Mouse (Mus musculus) liver, embryonic 12.5 days (tissue): ENCODE data around the gene Slc13a2. TPM values are rescaled to one million over a fixed set of nuclear protein-coding genes. Genes with fewer than 3 reads are reported as not detected.

Source experiments
- ATAC-seq: fragments of 200-750 bp; cut with Nextera tagmentation; 2 replicates; pipeline ENCODE4 v1.8.0; 2017; ENCODE audit warnings: moderate number of reproducible peaks, mild to moderate bottlenecking, moderate library complexity
- H3K27ac ChIP-seq: fragments of 300-500 bp; sonication (generic); 2 replicates; pipeline ENCODE4 v1.5.1; 2016; ENCODE audit warnings: mild to moderate bottlenecking
- H3K27me3 ChIP-seq: fragments of 300-500 bp; sonication (generic); replicated peaks from 2 replicates; pipeline ENCODE4 v1.6.1; 2016; ENCODE audit warnings: mild to moderate bottlenecking, moderate library complexity
- H3K36me3 ChIP-seq: fragments of 300-500 bp; sonication (generic); 2 replicates; pipeline ENCODE4 v1.6.1; 2016; ENCODE audit warnings: mild to moderate bottlenecking, moderate library complexity
- H3K4me1 ChIP-seq: fragments of 300-500 bp; sonication (generic); 2 replicates; pipeline ENCODE4 v1.6.1; 2016
- H3K4me2 ChIP-seq: fragments of 300-500 bp; sonication (generic); 2 replicates; pipeline ENCODE4 v1.6.1; 2016; ENCODE audit warnings: mild to moderate bottlenecking, moderate library complexity
- H3K4me3 ChIP-seq: fragments of 300-500 bp; sonication (generic); 2 replicates; pipeline ENCODE4 v1.5.1; 2016; ENCODE audit warnings: mild to moderate bottlenecking, moderate library complexity
- H3K9ac ChIP-seq: fragments of 300-500 bp; sonication (generic); 2 replicates; pipeline ENCODE4 v1.6.1; 2016; ENCODE audit warnings: mild to moderate bottlenecking, moderate library complexity
- H3K9me3 ChIP-seq: fragments of 300-500 bp; sonication (generic); replicated peaks from 2 replicates; pipeline ENCODE4 v1.6.1; 2016; ENCODE audit warnings: mild to moderate bottlenecking, moderate library complexity
- WGBS: fragments of 180-500 bp; shearing (Covaris S2); methylation state at CpG from one replicate; pipeline ENCODE4 v1.1.7; 2016; ENCODE audit not compliant: insufficient replicate concordance; 5-methylcytosine and 5-hydroxymethylcytosine counted together
- polyA plus RNA-seq: library from polyadenylated mRNA; unstranded; fragments of >200 nt; fragmentation: Nextera tagmentation; extraction: Ambion mirVana; gene quantifications from 2 replicates; pipeline ENCODE4 v1.2.1, GENCODE M21; 2016

The Slc13a2 gene
- polyA plus RNA-seq, 1 experiment from 2014 or later, result 0.05 TPM

DNA sequence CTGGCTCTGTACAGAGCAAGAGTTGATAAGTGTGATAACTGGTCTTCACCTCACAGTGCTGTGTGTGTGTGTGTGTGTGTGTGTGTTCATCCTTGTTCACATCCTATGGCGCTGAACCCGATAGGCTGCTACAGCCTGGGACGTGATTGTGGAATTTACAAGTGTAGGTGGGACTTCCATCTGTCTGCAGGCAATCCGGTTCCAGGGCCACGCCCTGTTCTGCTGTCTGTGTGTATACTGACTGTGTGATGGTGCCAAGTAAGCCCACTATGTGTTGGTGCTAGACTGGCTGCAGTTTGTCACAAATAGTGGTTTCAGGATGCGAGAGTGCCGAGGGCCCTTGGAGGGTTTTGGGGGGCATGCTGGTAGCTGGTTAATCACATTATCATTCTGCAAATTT is 39.7 kb downstream of the Slc13a2 start:
- Histone ChIP-seq H3K9me3 (no peaks in the 10 kb centered on the region), H3K4me2 (no peak overlapping the region), H3K9ac (no peak overlapping the region), H3K27ac (no peak overlapping the region), H3K4me3 (no peak overlapping the region), H3K27me3 (peaks cover 21% of the 10 kb centered on the region; the same call in 1 of the 2 replicates), H3K36me3 (no peaks in the 10 kb centered on the region), H3K4me1 (no peaks in the 10 kb centered on the region)
- whole genome bisulfite sequencing, result 69% methylated on average over 7 of the region's 7 CpGs
- no peak for ATAC-seq

DNA sequence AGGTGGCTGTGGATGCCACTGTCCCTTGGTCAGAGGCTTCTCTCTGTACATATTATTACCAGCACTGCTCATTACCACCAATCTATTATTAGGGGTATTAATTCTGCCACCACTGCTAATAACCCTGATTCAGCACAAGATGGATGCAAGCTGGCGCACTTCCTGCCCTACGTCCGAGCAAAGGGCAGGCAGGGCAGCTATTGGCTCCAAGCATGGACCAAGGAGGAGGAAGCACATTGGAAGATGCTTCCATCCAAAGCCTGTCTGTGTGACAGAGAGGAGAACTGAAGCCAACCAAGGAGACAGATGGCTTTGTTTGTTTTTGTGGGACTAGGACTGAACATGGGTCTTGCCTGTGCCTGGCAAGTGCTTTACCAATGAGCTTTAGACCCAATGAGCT is 41.0 kb downstream of the Slc13a2 start:
- Histone ChIP-seq H3K4me1 (no peaks in the 10 kb centered on the region), H3K27ac (no peak overlapping the region), H3K4me3 (no peak overlapping the region), H3K9ac (no peak overlapping the region), H3K36me3 (no peaks in the 10 kb centered on the region), H3K9me3 (no peaks in the 10 kb centered on the region), H3K4me2 (no peak overlapping the region), H3K27me3 (peaks cover 16% of the 10 kb centered on the region; the same call in 1 of the 2 replicates)
- 69% methylated on average over 3 of the region's 3 CpGs for WGBS
- no peak for ATAC-seq

DNA sequence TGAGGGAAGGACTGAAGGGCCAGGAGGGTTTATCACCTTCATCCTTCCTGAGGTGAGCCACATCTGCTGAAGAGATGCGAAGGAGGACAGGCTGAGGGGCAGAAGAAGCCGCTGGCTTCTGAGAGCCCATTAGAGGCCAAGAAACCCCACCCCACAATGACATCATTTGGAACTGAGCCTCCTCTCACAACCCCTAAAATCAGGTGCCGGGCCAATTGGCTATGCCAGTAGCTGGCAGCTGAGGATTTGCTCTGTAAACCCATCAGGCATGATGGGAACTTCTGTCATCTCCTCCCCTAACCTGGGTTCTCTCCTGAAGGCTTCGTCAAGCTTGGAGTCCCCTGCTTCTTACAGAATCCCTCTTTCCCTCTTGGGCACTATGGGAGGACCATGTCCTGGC is 41.7 kb downstream of the Slc13a2 start:
- peaks cover 16% of the 10 kb centered on the region; the same call in 1 of the 2 replicates for H3K27me3 ChIP-seq
- H3K36me3 ChIP-seq, result no peaks in the 10 kb centered on the region
- no peak overlapping the region for H3K27ac ChIP-seq
- no peaks in the 10 kb centered on the region for H3K4me1 ChIP-seq
- H3K4me2 ChIP-seq, result no peak overlapping the region
- 67% methylated on average over 4 of the region's 4 CpGs for WGBS
- H3K9ac ChIP-seq, result no peak overlapping the region
- no peaks in the 10 kb centered on the region for H3K9me3 ChIP-seq
- no peak overlapping the region for H3K4me3 ChIP-seq
- ATAC-seq, result no peak

DNA sequence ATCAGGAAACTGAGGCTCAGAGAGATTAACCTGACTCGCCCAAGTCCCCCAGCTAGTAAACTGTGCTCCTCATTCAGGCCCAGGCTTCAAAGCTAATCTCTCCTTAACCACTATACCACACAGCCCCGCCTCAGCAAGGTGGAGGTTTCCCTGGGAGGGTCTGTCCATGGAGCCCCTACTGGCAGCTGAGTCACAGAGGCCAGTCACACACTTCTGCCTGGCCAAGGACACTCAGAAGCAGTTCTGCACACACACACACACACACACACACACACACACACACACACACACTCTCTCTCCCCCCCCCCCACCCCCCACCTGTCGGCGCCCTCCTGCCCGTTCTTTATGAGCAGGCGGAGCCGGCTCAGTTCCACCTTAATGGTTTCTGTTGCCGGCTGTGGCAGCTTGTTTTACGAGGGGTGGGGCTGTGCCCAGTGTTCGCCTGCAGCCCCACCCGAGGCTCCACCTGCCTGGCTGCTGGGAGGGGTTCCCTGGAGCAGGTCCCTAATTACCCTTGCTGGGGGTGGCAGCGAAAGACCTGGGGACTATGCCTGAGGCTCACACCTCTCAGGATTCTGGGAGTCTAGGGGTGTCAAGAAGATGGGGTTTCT is 44.4 kb downstream of the Slc13a2 start:
- no peaks in the 10 kb centered on the region for H3K9me3 ChIP-seq
- no peak overlapping the region for H3K4me3 ChIP-seq
- no peaks in the 10 kb centered on the region for H3K36me3 ChIP-seq
- no peak overlapping the region for H3K9ac ChIP-seq
- no peak overlapping the region for H3K27ac ChIP-seq
- peaks cover 16% of the 10 kb centered on the region; the same call in 1 of the 2 replicates for H3K27me3 ChIP-seq
- ATAC-seq, result no peak
- 47% methylated on average over 12 of the region's 12 CpGs for WGBS
- H3K4me1 ChIP-seq, result no peaks in the 10 kb centered on the region
- no peak overlapping the region for H3K4me2 ChIP-seq

DNA sequence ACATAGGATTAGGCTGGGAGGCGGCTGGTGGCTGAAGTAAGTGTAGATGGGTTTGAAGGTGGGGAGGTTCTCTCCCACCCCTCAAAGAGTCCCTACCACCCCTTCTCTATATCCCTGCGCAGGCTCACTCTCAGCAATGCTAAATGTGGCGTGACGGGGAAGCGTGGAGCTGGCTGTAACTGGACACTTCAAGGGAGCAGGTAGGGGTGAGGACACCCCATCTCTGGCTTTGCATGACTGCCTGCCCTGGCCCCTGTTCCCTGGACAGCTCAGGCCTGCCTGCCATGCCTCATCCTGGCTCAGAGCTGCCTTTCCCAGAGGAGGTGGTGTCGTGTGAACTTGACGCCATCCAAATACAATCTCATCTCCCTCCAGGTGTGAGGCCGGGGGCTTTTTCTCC is 47.9 kb downstream of the Slc13a2 start:
- Histone ChIP-seq H3K27ac (no peak overlapping the region), H3K27me3 (0 out of 2 replicates have a peak, but pooled peaks cover 7% of the 10 kb centered on the region), H3K9me3 (no peaks in the 10 kb centered on the region), H3K9ac (no peak overlapping the region), H3K4me1 (no peaks in the 10 kb centered on the region), H3K4me3 (no peak overlapping the region), H3K4me2 (no peak overlapping the region), H3K36me3 (no peaks in the 10 kb centered on the region)
- 77% methylated on average over 8 of the region's 8 CpGs for WGBS
- no peak for ATAC-seq

DNA sequence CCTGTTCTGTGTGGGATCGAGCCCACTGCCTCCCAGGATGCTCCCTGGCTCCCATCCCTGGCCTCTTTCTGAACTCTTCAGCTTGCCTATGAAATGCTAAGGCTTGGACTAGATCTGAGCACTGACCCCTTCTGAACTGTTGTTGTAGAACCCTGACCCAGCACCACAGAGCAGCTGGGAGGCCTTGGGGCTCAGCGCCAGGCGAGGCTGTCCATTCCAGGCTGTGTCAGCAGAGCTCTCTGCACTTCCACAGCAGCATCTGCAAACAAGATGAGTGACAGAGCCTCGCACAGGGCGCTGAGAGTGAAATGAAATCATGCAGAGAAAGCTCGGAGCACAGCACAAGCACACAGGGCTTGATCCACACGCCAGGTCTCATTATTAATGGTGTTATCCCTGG is 49.4 kb downstream of the Slc13a2 start:
- Histone ChIP-seq H3K9me3 (no peaks in the 10 kb centered on the region), H3K4me2 (no peak overlapping the region), H3K27me3 (0 out of 2 replicates have a peak, but pooled peaks cover 4% of the 10 kb centered on the region), H3K27ac (no peak overlapping the region), H3K4me1 (no peaks in the 10 kb centered on the region), H3K4me3 (no peak overlapping the region), H3K36me3 (no peaks in the 10 kb centered on the region), H3K9ac (no peak overlapping the region)
- 56% methylated on average over 7 of the region's 7 CpGs for WGBS
- no peak for ATAC-seq

DNA sequence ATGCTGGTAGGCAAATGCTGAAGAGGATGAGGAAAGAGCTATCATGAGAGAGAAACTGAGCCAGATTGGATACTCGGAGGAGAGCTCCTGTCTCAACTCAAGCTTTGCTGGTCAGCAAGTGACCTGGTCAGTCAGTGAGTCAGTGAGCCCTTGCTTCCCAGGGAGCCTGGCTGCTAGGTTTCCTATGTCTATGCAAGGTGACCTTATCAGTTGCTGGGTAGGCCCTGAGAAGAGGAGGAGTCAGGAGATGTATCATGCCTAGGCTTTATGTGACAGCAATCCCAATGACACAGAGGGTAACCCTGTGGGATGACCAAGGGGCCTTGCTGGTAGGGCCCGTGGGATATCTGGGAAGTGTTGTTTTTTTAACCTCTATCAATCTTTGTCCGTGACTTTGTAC is 49.9 kb downstream of the Slc13a2 start:
- Histone ChIP-seq H3K27me3 (0 out of 2 replicates have a peak, but pooled peaks cover 4% of the 10 kb centered on the region), H3K27ac (no peak overlapping the region), H3K4me3 (no peak overlapping the region), H3K9ac (no peak overlapping the region), H3K9me3 (no peaks in the 10 kb centered on the region), H3K4me1 (no peaks in the 10 kb centered on the region), H3K4me2 (no peak overlapping the region), H3K36me3 (no peaks in the 10 kb centered on the region)
- 47% methylated on average over 3 of the region's 3 CpGs for WGBS
- no peak for ATAC-seq

DNA sequence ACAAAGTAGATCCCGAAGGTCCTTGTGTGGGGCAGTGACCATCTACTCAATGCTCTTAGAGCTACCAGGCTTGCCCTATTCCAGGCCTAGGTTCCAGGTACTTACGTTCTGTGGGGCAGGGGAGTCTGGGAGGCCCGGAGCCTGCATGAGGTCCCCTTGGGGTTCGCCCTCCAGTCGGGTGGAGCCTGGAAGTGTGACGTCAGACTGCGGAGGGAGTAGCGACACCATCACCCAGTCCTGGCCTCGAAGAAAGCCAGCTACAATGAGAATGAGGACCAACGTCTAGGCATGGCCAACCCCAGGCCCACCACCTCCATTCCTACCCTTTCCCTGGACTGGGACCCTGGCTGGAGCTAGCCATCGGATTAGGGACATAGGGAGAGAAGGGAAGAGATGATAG is 50.3 kb downstream of the Slc13a2 start:
- H3K27ac ChIP-seq, result no peak overlapping the region
- no peak overlapping the region for H3K4me3 ChIP-seq
- no peaks in the 10 kb centered on the region for H3K9me3 ChIP-seq
- H3K36me3 ChIP-seq, result no peaks in the 10 kb centered on the region
- H3K27me3 ChIP-seq, result 0 out of 2 replicates have a peak, but pooled peaks cover 4% of the 10 kb centered on the region
- ATAC-seq, result no peak
- H3K9ac ChIP-seq, result no peak overlapping the region
- H3K4me2 ChIP-seq, result no peak overlapping the region
- H3K4me1 ChIP-seq, result no peaks in the 10 kb centered on the region
- 68% methylated on average over 11 of the region's 11 CpGs for WGBS

DNA sequence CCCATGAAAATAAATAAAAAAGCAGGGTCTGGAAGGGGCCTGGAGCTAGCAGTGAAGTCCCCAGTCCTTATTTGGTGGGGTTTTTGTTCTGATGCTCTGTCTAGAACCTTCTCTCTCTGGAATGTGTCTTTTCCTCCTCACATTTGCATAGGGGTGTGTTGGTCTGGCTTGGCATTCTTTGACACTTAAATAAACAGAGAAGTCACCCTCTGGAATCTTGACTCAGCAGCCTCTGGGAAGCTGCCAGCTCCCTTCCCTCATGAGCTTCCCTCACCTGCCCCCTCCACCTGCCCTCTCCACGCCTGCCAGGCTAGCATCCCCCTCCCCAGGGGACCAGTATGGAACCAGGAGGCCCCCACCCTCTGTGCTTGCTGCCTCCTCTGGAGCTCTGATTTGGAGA is 51.6 kb downstream of the Slc13a2 start:
- no peak overlapping the region for H3K27ac ChIP-seq
- H3K27me3 ChIP-seq, result 0 out of 2 replicates have a peak, but pooled peaks cover 6% of the 10 kb centered on the region
- no peak overlapping the region for H3K4me3 ChIP-seq
- no peak overlapping the region for H3K9ac ChIP-seq
- H3K36me3 ChIP-seq, result no peaks in the 10 kb centered on the region
- ATAC-seq, result no peak
- H3K4me1 ChIP-seq, result no peaks in the 10 kb centered on the region
- H3K9me3 ChIP-seq, result no peaks in the 10 kb centered on the region
- H3K4me2 ChIP-seq, result no peak overlapping the region
- WGBS, result 48% methylated on average over 1 of the region's 1 CpGs

DNA sequence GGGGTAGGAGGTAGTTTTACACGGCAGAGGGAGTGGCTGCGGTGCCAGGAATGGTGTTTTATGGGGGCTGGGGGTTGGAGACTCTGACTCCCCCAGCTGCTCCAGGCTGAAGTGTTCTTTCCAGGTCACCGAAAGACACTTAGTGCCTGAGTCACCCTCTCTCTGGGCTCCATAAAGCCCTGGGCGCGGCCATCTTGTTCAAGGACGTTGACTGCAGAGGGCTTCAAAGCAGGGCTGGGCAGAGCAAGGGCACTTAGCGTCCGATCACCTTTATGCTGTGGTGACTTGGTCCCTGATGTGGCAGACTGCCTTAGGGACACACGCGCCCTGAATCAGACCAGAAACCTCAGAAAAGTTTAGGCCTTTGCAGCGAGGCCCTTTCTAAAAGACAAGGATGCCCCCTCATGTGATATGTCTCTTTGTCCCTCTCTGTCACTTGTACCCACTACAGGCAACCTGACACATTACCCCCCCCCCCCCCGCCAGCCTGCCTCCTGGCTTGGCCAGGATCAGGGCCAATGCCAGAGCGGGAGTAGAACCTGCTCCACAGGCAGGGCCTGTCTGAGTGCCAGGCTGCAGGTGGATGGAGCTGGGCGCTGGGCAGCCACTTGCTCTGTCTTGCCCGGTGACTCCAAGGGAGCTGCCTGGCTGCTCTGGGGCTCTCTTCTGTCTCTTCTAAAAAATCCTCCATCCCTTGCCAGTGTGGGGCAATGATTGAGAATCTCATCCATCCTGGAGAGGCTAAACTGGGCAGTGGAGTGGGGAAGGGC is 54.4 kb downstream of the Slc13a2 start:
- H3K4me1 ChIP-seq, result 0 out of 2 replicates have a peak, but pooled peaks cover 4% of the 10 kb centered on the region
- H3K4me2 ChIP-seq, result no peak overlapping the region
- H3K9ac ChIP-seq, result no peak overlapping the region
- ATAC-seq, result no peak
- 0 out of 2 replicates have a peak, but pooled peaks cover 9% of the 10 kb centered on the region for H3K27me3 ChIP-seq
- H3K9me3 ChIP-seq, result no peaks in the 10 kb centered on the region
- WGBS, result 78% methylated on average over 15 of the region's 15 CpGs
- no peak overlapping the region for H3K27ac ChIP-seq
- H3K4me3 ChIP-seq, result no peak overlapping the region
- H3K36me3 ChIP-seq, result no peaks in the 10 kb centered on the region

DNA sequence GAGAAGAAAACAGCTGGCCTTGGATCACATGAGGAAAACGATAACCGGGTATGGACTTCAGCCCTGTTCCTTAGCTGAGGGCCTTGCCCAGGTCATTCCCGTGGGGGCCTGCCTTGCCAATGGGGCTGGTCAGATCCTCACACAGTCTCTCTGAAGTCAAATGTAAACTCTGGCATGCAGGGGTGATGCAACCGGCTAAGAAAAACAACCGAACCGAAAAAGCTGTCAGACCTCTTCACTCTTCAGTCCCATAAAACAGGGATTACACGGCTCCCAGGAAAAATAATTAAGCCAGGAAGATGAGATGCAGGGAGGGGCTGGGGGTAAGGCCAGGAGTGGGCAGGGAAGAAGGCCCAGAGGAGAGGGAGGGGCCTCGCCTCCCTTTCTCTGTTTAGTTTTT is 57.9 kb downstream of the Slc13a2 start:
- Histone ChIP-seq H3K27ac (no peak overlapping the region), H3K4me3 (no peak overlapping the region), H3K27me3 (0 out of 2 replicates have a peak, but pooled peaks cover 6% of the 10 kb centered on the region), H3K4me1 (0 out of 2 replicates have a peak, but pooled peaks cover 13% of the 10 kb centered on the region), H3K4me2 (no peak overlapping the region), H3K9ac (no peak overlapping the region), H3K9me3 (no peaks in the 10 kb centered on the region), H3K36me3 (no peaks in the 10 kb centered on the region)
- no peak for ATAC-seq
- 50% methylated on average over 8 of the region's 8 CpGs for WGBS

DNA sequence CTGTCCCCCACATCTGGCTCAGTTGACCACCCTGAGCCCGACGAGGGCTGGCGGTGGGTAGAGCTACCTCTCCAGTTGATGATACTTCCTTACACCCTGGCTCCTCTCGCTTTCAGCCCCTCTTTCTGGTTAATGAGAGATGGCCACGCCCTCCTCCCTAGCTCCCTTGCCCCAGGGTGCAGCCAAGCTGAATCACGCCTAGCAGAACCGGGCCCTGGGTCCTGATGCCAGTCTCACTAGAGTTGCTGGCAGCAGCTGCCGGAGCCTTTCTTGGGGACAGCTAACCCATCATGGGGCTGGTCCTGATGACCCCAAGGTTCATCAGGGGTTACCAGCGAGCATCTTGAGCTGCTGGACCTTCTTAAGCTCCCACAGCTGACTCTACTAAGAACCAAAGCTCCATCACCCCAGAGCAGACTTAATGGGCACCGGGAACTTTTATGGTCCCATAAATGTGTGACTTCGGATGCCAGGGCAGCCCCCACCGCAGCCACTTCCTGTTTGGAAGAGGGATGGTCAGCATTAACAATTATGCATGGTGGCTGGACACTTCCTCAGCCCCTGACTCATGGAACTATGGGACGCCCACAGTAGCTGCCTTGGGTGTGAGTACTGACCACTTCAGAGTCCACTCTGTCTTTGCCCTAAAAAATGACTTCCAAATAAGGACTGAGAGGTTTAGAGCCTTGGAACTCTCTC is 58.6 kb downstream of the Slc13a2 start:
- no peak for ATAC-seq
- H3K27ac ChIP-seq, result no peak overlapping the region
- H3K4me3 ChIP-seq, result no peak overlapping the region
- no peak overlapping the region for H3K4me2 ChIP-seq
- WGBS, result 60% methylated on average over 13 of the region's 13 CpGs
- no peaks in the 10 kb centered on the region for H3K9me3 ChIP-seq
- H3K36me3 ChIP-seq, result no peaks in the 10 kb centered on the region
- H3K9ac ChIP-seq, result no peak overlapping the region
- H3K4me1 ChIP-seq, result peaks cover 13% of the 10 kb centered on the region; the same call in 1 of the 2 replicates
- H3K27me3 ChIP-seq, result peaks cover 6% of the 10 kb centered on the region; the same call in 1 of the 2 replicates
